Mouse (Mus musculus) stomach, embryonic 16.5 days (tissue): ENCODE results near the gene Grn. TPM values are rescaled to one million over a fixed set of nuclear protein-coding genes. Genes with fewer than 3 reads are reported as not detected.

ENCODE experiments used
- ATAC-seq: fragments of 200-750 bp; cut with Nextera tagmentation; 2 replicates; pipeline ENCODE4 v1.8.0; 2017; ENCODE audit warnings: moderate number of reproducible peaks, moderate TSS enrichment; ENCODE audit not compliant: insufficient read depth, low FRiP score
- H3K27ac ChIP-seq: fragments of 300-500 bp; sonication (generic); 2 replicates; pipeline ENCODE4 v1.5.1; 2014; ENCODE audit warnings: low read length
- H3K27me3 ChIP-seq: fragments of 300-500 bp; sonication (generic); 2 replicates; pipeline ENCODE4 v1.6.1; 2014; ENCODE audit warnings: low read length, control low read depth, mixed read lengths; ENCODE audit not compliant: control insufficient read depth, insufficient read depth
- H3K36me3 ChIP-seq: fragments of 300-500 bp; sonication (generic); 2 replicates; pipeline ENCODE4 v1.6.1; 2014; ENCODE audit warnings: low read length; ENCODE audit not compliant: control insufficient read depth, insufficient read depth
- H3K4me1 ChIP-seq: fragments of 300-500 bp; sonication (generic); 2 replicates; pipeline ENCODE4 v1.6.1; 2014; ENCODE audit warnings: low read length, control low read depth, mixed read lengths; ENCODE audit not compliant: control insufficient read depth, insufficient read depth
- H3K4me2 ChIP-seq: fragments of 300-500 bp; sonication (generic); 2 replicates; pipeline ENCODE4 v1.6.1; 2014; ENCODE audit warnings: low read depth, low read length, mixed read lengths
- H3K4me3 ChIP-seq: fragments of 300-500 bp; sonication (generic); replicated peaks from 2 replicates; pipeline ENCODE4 v1.5.1; 2014; ENCODE audit warnings: mild to moderate bottlenecking, low read length
- H3K9ac ChIP-seq: fragments of 300-500 bp; sonication (generic); 2 replicates; pipeline ENCODE4 v1.6.1; 2014; ENCODE audit warnings: low read length
- H3K9me3 ChIP-seq: fragments of 300-500 bp; sonication (generic); replicated peaks from 2 replicates; pipeline ENCODE4 v1.6.1; 2016; ENCODE audit warnings: low read length, control low read depth; ENCODE audit not compliant: control insufficient read depth
- WGBS: fragments of 180-500 bp; shearing (Covaris S2); extraction: QIAGEN DNeasy Blood & Tissue Kit; methylation state at CpG from one replicate; pipeline ENCODE4 v1.1.7; 2014; 5-methylcytosine and 5-hydroxymethylcytosine counted together
- microRNA-seq: library from miRNA; unstranded; fragments of <30 nt; microRNA quantifications from one replicate; pipeline ENCODE4, GENCODE M21; 2016
- polyA plus RNA-seq: library from polyadenylated mRNA; unstranded; fragments of >200 nt; fragmentation: Nextera tagmentation; extraction: Ambion mirVana; gene quantifications from 2 replicates; pipeline ENCODE4 v1.2.1, GENCODE M21; 2015

Gene Grn
- polyA plus RNA-seq, 1 experiment from 2014 or later: 187 TPM

DNA sequence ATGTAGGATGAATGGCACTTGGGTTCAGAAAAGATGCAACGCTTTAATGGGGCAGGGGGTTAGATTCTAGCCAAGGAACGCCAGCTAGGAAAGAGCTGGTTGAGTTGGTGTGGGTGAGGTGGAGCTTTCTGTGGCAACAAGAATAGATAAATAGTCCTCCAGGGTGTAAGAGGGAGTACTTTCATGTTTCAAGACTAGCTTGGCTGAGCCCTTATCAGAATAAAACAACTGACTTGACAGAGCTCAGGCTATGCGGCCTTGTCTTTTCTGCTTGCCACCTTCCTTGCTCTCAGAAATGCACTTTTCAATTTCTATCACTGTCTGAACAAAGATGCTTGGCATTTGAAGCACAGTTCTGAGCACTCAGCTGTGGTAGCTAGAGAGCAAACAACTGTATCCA is 44.9 kb downstream of the Grn start:
- Histone ChIP-seq H3K4me2 (no peak overlapping the region), H3K27ac (no peak overlapping the region), H3K4me3 (no peak overlapping the region), H3K27me3 (no peaks in the 10 kb centered on the region), H3K36me3 (peaks cover 10% of the 10 kb centered on the region), H3K9ac (no peak overlapping the region), H3K9me3 (no peaks in the 10 kb centered on the region), H3K4me1 (no peaks in the 10 kb centered on the region)
- ATAC-seq: no peak
- WGBS: 90% methylated on average over 3 of the region's 3 CpGs

DNA sequence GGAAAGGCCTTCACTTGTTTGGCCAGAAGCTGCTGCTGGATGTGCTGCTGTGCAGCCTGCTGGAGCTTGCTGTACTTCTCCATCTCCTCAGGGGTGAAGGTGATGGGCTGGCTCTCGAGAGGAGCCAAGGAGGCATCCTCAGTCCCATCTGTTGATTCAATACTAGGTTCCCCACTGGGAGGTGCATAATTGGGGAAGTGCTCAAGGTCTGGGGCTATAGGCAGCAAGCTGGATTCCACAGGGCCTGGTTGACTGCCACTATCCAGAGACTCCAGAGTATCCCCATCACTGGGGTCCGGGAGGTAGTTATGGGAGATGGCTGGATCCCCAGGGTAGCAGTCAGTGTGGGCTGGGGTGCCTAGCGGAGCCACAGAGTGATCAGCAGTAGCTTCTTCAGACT is 48.6 kb downstream of the Grn start:
- 91% methylated on average over 3 of the region's 3 CpGs for WGBS
- Histone ChIP-seq H3K36me3 (peaks cover 22% of the 10 kb centered on the region), H3K4me2 (no peak overlapping the region)

DNA sequence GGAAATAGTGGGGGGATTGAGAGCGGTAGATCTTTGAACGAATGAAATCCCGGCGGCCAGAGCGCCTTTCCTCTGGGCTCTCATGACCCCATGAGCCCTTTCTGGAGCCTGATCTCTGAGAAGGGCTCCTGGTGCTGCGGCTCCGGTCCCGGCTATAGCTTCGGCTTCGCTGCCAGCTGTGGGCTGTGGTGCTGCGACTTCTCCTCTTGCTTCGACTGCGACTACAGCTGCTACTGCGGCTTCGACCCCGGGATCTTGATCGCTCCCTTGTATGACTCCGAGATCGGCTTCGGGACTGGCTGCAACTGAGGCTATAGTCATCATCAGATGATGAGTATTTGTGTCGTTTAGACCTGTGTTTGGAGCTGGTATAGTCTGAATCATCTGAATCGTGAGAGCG is 49.5 kb downstream of the Grn start:
- H3K36me3 ChIP-seq: peaks cover 24% of the 10 kb centered on the region

More for the DNA sequence above, 48.6 kb downstream of the Grn start:
- Histone ChIP-seq H3K9ac (no peak overlapping the region), H3K4me1 (no peaks in the 10 kb centered on the region), H3K4me3 (no peak overlapping the region), H3K9me3 (no peaks in the 10 kb centered on the region), H3K27ac (no peak overlapping the region), H3K27me3 (no peaks in the 10 kb centered on the region)
- ATAC-seq: no peak

DNA sequence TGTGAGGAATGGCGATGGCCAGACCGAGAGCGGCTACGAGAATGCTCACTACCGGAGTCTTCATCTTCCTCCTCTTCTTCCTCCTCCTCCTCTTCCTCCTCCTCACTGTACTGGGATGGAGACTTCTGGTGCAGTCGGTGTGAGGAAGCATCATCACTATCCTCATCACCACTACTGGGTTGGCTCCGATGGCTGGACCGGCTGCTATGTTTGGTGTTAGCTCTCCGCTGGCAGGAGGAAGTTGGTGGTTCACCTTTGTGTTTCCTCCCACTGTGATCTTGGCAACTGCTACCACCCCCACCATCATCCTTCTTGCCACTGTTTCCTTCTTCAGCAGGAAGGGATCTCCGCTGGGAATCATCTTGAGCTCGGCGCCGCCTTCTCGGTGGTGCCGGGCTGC is 50.0 kb downstream of the Grn start:
- H3K9ac ChIP-seq: no peak overlapping the region
- H3K4me1 ChIP-seq: no peaks in the 10 kb centered on the region
- H3K27ac ChIP-seq: no peak overlapping the region
- no peak for ATAC-seq
- no peaks in the 10 kb centered on the region for H3K27me3 ChIP-seq
- WGBS: 97% methylated on average over 15 of the region's 15 CpGs
- peaks cover 28% of the 10 kb centered on the region for H3K36me3 ChIP-seq
- no peaks in the 10 kb centered on the region for H3K9me3 ChIP-seq
- H3K4me3 ChIP-seq: no peak overlapping the region
- H3K4me2 ChIP-seq: no peak overlapping the region

More for the DNA sequence above, 49.5 kb downstream of the Grn start:
- Histone ChIP-seq H3K27ac (no peak overlapping the region), H3K27me3 (no peaks in the 10 kb centered on the region), H3K9ac (no peak overlapping the region), H3K4me3 (no peak overlapping the region), H3K4me1 (no peaks in the 10 kb centered on the region), H3K4me2 (no peak overlapping the region), H3K9me3 (no peaks in the 10 kb centered on the region)
- no peak for ATAC-seq
- 93% methylated on average over 23 of the region's 23 CpGs for WGBS

DNA sequence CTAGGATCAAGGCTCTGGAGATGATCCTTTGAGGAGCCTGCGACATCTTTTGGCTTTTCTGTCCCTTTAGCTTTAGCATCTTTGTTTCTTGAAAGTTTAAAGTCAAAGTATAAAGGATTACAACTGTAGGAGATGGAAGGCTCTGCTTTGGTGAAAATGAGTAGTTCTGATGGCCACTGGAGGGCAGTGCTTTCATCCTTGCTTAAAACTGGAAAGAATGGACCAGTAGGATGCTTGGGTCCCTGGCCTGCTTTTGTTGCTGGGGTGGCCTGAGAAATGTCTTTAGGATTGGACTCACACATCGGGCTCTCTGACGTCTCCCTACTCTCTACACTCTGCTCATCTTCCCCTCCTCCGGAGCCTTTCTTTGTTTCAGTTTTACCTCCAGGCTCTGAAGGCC is 50.8 kb downstream of the Grn start:
- peaks cover 28% of the 10 kb centered on the region for H3K36me3 ChIP-seq
- ATAC-seq: no peak
- H3K9me3 ChIP-seq: no peaks in the 10 kb centered on the region
- H3K27me3 ChIP-seq: no peaks in the 10 kb centered on the region
- no peaks in the 10 kb centered on the region for H3K4me1 ChIP-seq
- WGBS: 92% methylated on average over 4 of the region's 4 CpGs
- H3K4me3 ChIP-seq: no peak overlapping the region
- no peak overlapping the region for H3K4me2 ChIP-seq
- no peak overlapping the region for H3K9ac ChIP-seq
- no peak overlapping the region for H3K27ac ChIP-seq

DNA sequence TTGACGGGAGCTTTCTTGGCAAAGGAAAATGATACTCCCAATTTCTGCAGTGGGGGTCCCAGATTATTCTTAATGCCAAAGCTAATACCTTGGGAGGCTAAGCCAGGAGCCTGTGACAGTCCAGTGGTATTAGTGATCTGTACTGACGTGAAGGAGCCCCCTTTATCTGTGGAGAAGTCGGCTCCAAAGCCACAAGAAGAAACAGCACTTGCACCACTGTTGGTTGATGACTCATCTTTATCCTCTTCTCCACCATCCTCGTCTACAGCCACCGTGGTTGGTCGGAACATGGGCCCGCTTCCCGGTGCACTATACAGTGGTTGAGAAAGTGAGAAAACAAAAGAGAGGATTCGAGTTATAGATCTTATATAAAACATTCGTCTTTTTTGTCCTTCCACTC is 51.7 kb downstream of the Grn start:
- Histone ChIP-seq H3K9me3 (no peaks in the 10 kb centered on the region), H3K27ac (no peak overlapping the region), H3K27me3 (no peaks in the 10 kb centered on the region), H3K4me3 (no peak overlapping the region), H3K36me3 (peaks cover 28% of the 10 kb centered on the region), H3K9ac (no peak overlapping the region), H3K4me1 (no peaks in the 10 kb centered on the region), H3K4me2 (no peak overlapping the region)
- WGBS: 93% methylated on average over 10 of the region's 10 CpGs
- no peak for ATAC-seq

Small RNA genes lying within 50 kb of the gene (microRNA-seq; reads per million reads assigned to microRNA genes)
- gene Mir6930: not detected

Other genes with a start within 250 kb of the Grn start
- gene Lsm12, start 245.0 kb upstream of the Grn start, polyA plus RNA-seq: 79.2 and 85.4 TPM in 2 replicates
- 28.0 and 28.7 TPM in 2 replicates for gene G6pc3, start 240.7 kb upstream of the Grn start, polyA plus RNA-seq
- gene Hdac5, start 200.1 kb upstream of the Grn start, polyA plus RNA-seq: 60.6 and 67.4 TPM in 2 replicates
- gene BC030867, start 181.4 kb upstream of the Grn start, polyA plus RNA-seq: 10.8 and 12.4 TPM in 2 replicates
- 0.12 TPM in 1 of 2 replicates, not detected in the other for gene Asb16, start 161.6 kb upstream of the Grn start, polyA plus RNA-seq
- gene Tmub2, start 145.4 kb upstream of the Grn start, polyA plus RNA-seq: 53.0 and 53.4 TPM in 2 replicates
- 12.2 and 13.2 TPM in 2 replicates for gene Atxn7l3, start 133.7 kb upstream of the Grn start, polyA plus RNA-seq
- gene Ubtf, start 110.6 kb upstream of the Grn start, polyA plus RNA-seq: 70.5 and 71.4 TPM in 2 replicates
- 38.9 and 47.2 TPM in 2 replicates for gene Slc4a1, start 64.1 kb upstream of the Grn start, polyA plus RNA-seq
- gene Rundc3a, start 36.9 kb upstream of the Grn start, polyA plus RNA-seq: 6.8 and 7.6 TPM in 2 replicates
- 239 and 243 TPM in 2 replicates for gene Slc25a39, start 22.4 kb upstream of the Grn start, polyA plus RNA-seq
- gene Fam171a2, start 17.4 kb downstream of the Grn start, polyA plus RNA-seq: 2.5 and 3.3 TPM in 2 replicates
- 8.6 and 10.8 TPM in 2 replicates for gene Itga2b, start 39.8 kb downstream of the Grn start, polyA plus RNA-seq
- 34.9 and 47.0 TPM in 2 replicates for gene Gpatch8, start 126.1 kb downstream of the Grn start, polyA plus RNA-seq
- gene Gm11627, start 149.1 kb downstream of the Grn start, polyA plus RNA-seq: 21.0 and 22.0 TPM in 2 replicates
- 12.2 and 15.4 TPM in 2 replicates for gene Fzd2, start 174.1 kb downstream of the Grn start, polyA plus RNA-seq
- gene Meioc, start 233.4 kb downstream of the Grn start, polyA plus RNA-seq: 0.40 and 0.79 TPM in 2 replicates